In genomic region chr3:51270069-51270817, GRCm38 (mm10) we compare ENCODE assay signal across 10 mouse cellular contexts. TPM values are rescaled to one million over a fixed set of nuclear protein-coding genes. Genes with fewer than 3 reads are reported as not detected.
A peak's percentile ranks its signal among the peaks of the same experiment; 100 is the strongest.
DNase-seq lines count a peak whose midpoint lies in the region; ATAC-seq and TF ChIP-seq lines count a peak whose summit lies in the region.
"Had no signal": no experiment of that assay in that cellular context is flagged by ENCODE, and none has a peak within 500 bp of the region (broad histone marks: within the 10 kb centered on the region; RNA-seq: fewer than 3 reads in every experiment).

No protein-coding gene starts in this region.

- no peak overlapping the region for H3K4me3 ChIP-seq in heart, adult 2 months
- no peak overlapping the region for H3K4me3 ChIP-seq in limb, embryonic 10.5 days
- no peak overlapping the region for H3K4me3 ChIP-seq in hindbrain, postnatal 0 days (ENCODE audit: low read length)

- peaks cover 4% of the 10 kb centered on the region for H3K79me2 ChIP-seq in heart, adult 2 months (replicated peaks; ENCODE audit: control insufficient read depth, insufficient read depth, low read length)

- ATAC-seq in activated CD4-positive, CD25-positive, alpha-beta regulatory T cell, adult 4 months, result peak; percentile 83
- no peak for ATAC-seq in hindbrain, postnatal 0 days

- H3K4me1 ChIP-seq in heart, adult 2 months (ENCODE audit: control insufficient read depth, insufficient read depth, low read length), result peaks cover 13% of the 10 kb centered on the region
- peaks cover 4% of the 10 kb centered on the region for H3K4me1 ChIP-seq in limb, embryonic 10.5 days
- H3K4me1 ChIP-seq in hindbrain, postnatal 0 days (ENCODE audit: insufficient read depth, low read length), result no peaks in the 10 kb centered on the region

- no peak overlapping the region for H3K4me2 ChIP-seq in hindbrain, postnatal 0 days (ENCODE audit: low read depth, low read length)

- H3K9ac ChIP-seq in heart, adult 2 months (ENCODE audit: low read depth, low read length), result peak overlapping the region; percentile 51
- H3K9ac ChIP-seq in hindbrain, postnatal 0 days (replicated peaks; ENCODE audit: low read length), result no peak overlapping the region

- TF ChIP-seq EP300 in heart, adult 2 months (IDR thresholded peaks at IDR 0.05; ENCODE audit: insufficient read depth, low read depth, low read length), result 0 out of 2 replicates have a peak, but pooled peaks have one; percentile 24

- TF ChIP-seq CTCF in heart, adult 2 months (IDR thresholded peaks at IDR 0.05), result no peak
- no peak for TF ChIP-seq CTCF in hindbrain, postnatal 0 days (IDR thresholded peaks at IDR 0.05; ENCODE audit: low read depth)

- H3K9me3 ChIP-seq in limb, embryonic 10.5 days (replicated peaks), result no peaks in the 10 kb centered on the region
- no peaks in the 10 kb centered on the region for H3K9me3 ChIP-seq in hindbrain, postnatal 0 days (ENCODE audit: low read length)

- peaks cover 34% of the 10 kb centered on the region for H3K36me3 ChIP-seq in heart, adult 2 months (ENCODE audit: control insufficient read depth, insufficient read depth, low read length)
- peaks cover 19% of the 10 kb centered on the region for H3K36me3 ChIP-seq in limb, embryonic 10.5 days
- H3K36me3 ChIP-seq in hindbrain, postnatal 0 days (ENCODE audit: insufficient read depth, low read length), result no peaks in the 10 kb centered on the region

- peak; percentile 23 to 30 for DNase-seq in heart, adult 2 months
- DNase-seq in heart, postnatal 14 days, result no peak
- DNase-seq in limb, embryonic 10.5 days (ENCODE audit: low spot score), result peak; percentile 16
- peak; percentile 61 for DNase-seq in naive thymus-derived CD4-positive, alpha-beta T cell, adult 2 months (ENCODE audit: low read depth)
- DNase-seq in left cerebral cortex, adult 9 months (ENCODE audit: low spot score in 2 of 2), result no peak
- no peak for DNase-seq in hindbrain, postnatal 0 days (ENCODE audit: low spot score)
- DNase-seq in cerebellum, adult 18-20 months, result no peak
- DNase-seq: adrenal gland, adult 2 months; kidney, postnatal 10 days had no signal

- peak; percentile 41; the same call in 1 of the 2 replicates for TF ChIP-seq POLR2A in heart, adult 2 months (IDR thresholded peaks at IDR 0.05; ENCODE audit: insufficient read depth, low read depth, low read length)

- no peaks in the 10 kb centered on the region for H3K27me3 ChIP-seq in heart, adult 2 months (ENCODE audit: control insufficient read depth, insufficient read depth, low read length)
- no peaks in the 10 kb centered on the region for H3K27me3 ChIP-seq in limb, embryonic 10.5 days (ENCODE audit: low read depth, poor library complexity, severe bottlenecking)
- no peaks in the 10 kb centered on the region for H3K27me3 ChIP-seq in hindbrain, postnatal 0 days (ENCODE audit: insufficient read depth, low read length)

- 25% methylated on average over 12 of the region's 12 CpGs for WGBS in heart, adult 2 months
- 93% methylated on average over 12 of the region's 12 CpGs for WGBS in limb, embryonic 10.5 days
- 86% methylated on average over 12 of the region's 12 CpGs for whole genome bisulfite sequencing in hindbrain, postnatal 0 days

- peak overlapping the region; percentile 86 for H3K27ac ChIP-seq in heart, adult 2 months
- no peak overlapping the region for H3K27ac ChIP-seq in limb, embryonic 10.5 days
- no peak overlapping the region for H3K27ac ChIP-seq in hindbrain, postnatal 0 days

- intact Hi-C loops in heart, adult 2 months (cut with DNase I), result loop anchor here (2.0 kb wide), 1 partner anchor 39 kb away; no protein-coding TSS in a partner anchor
- intact Hi-C loops in heart, postnatal 14 days (cut with DNase I), result no loop called here

RNA-seq across cellular contexts. Expression of gene Noct, which starts 46.0 kb away (rescaled TPM):
- 10 to 100 TPM; 39.4 to 45.1 TPM for total RNA-seq in heart, adult 2 months (2021)
- 23.2 and 28.9 TPM in 2 replicates for polyA plus RNA-seq in heart, adult 2 months (2012; rRNA removed)
- total RNA-seq in heart, postnatal 14 days (2021), result 10 to 100 TPM; 53.9 to 68.6 TPM
- polyA plus RNA-seq in activated CD4-positive, CD25-positive, alpha-beta regulatory T cell, adult 4 months (2017; shearing (Covaris generic)), result 1 to 10 TPM; 2.2 to 5.3 TPM
- 11.0 and 11.9 TPM in 2 replicates for polyA plus RNA-seq in limb, embryonic 10.5 days (2016; fragmentation: Nextera tagmentation; extraction: Ambion mirVana)
- 40.8 and 41.9 TPM in 2 replicates for total RNA-seq in hindbrain, postnatal 0 days (2014; rRNA removed)
- 27.7 and 31.6 TPM in 2 replicates for polyA plus RNA-seq in hindbrain, postnatal 0 days (2015; fragmentation: Nextera tagmentation; extraction: Ambion mirVana)

Comparison
In these comparisons a context has a peak if more than half of its experiments do, and no peak if none do; other contexts are left out.
1. DNase-seq: peak in heart, adult 2 months (2 of 2), limb, embryonic 10.5 days (single experiment) and naive thymus-derived CD4-positive, alpha-beta T cell, adult 2 months (single experiment); none in heart, postnatal 14 days (0 of 2), left cerebral cortex, adult 9 months (0 of 2), hindbrain, postnatal 0 days (single experiment) and cerebellum, adult 18-20 months (0 of 2).